Mouse (Mus musculus) forebrain, embryonic 14.5 days (tissue): ENCODE data around the gene Fxyd2. TPM values are rescaled to one million over a fixed set of nuclear protein-coding genes. Genes with fewer than 3 reads are reported as not detected.

Experiments
- ATAC-seq: fragments of 200-750 bp; cut with Nextera tagmentation; 2 replicates; pipeline ENCODE4 v1.8.0; 2017; ENCODE audit warnings: mild to moderate bottlenecking, moderate library complexity
- DNase-seq: peaks from one replicate; pipeline ENCODE4 v3.0.0-alpha.2; 2015; ENCODE audit warnings: low spot score
- H3K27ac ChIP-seq: fragments of 300-500 bp; sonication (generic); 2 replicates; pipeline ENCODE4 v1.5.1; 2014; ENCODE audit warnings: low read depth, mild to moderate bottlenecking, control low read depth, low read length, moderate library complexity
- H3K27me3 ChIP-seq: fragments of 300-500 bp; sonication (generic); replicated peaks from 2 replicates; pipeline ENCODE4 v1.6.1; 2014; ENCODE audit warnings: low read length, control low read depth, mixed read lengths; ENCODE audit not compliant: control insufficient read depth, insufficient read depth
- H3K36me3 ChIP-seq: fragments of 300-500 bp; sonication (generic); 2 replicates; pipeline ENCODE4 v1.6.1; 2014; ENCODE audit warnings: low read length, control low read depth; ENCODE audit not compliant: control insufficient read depth, insufficient read depth
- H3K4me1 ChIP-seq: fragments of 300-500 bp; sonication (generic); 2 replicates; pipeline ENCODE4 v1.6.1; 2014; ENCODE audit warnings: antibody characterized with exemption, low read length, control low read depth; ENCODE audit not compliant: control insufficient read depth, insufficient read depth
- H3K4me2 ChIP-seq: fragments of 300-500 bp; sonication (generic); 2 replicates; pipeline ENCODE4 v1.6.1; 2014; ENCODE audit warnings: mild to moderate bottlenecking, control low read depth, low read length
- H3K4me3 ChIP-seq: fragments of 300-500 bp; sonication (generic); 2 replicates; pipeline ENCODE4 v1.5.1; 2014; ENCODE audit warnings: low read depth, low read length, control low read depth
- H3K9ac ChIP-seq: fragments of 300-500 bp; sonication (generic); 2 replicates; pipeline ENCODE4 v1.6.1; 2014; ENCODE audit warnings: mild to moderate bottlenecking, low read length, control low read depth, moderate library complexity
- H3K9me3 ChIP-seq: fragments of 300-500 bp; sonication (generic); replicated peaks from 2 replicates; pipeline ENCODE4 v1.6.1; 2016; ENCODE audit warnings: low read length, control low read depth, mixed read lengths; ENCODE audit not compliant: control insufficient read depth
- WGBS: fragments of 180-500 bp; shearing (Covaris S2); extraction: QIAGEN DNeasy Blood & Tissue Kit; methylation state at CpG from one replicate; pipeline ENCODE4 v1.1.7; 2014; 5-methylcytosine and 5-hydroxymethylcytosine counted together
- polyA plus RNA-seq: library from polyadenylated mRNA; unstranded; fragments of >200 nt; fragmentation: Nextera tagmentation; extraction: Ambion mirVana; gene quantifications from 2 replicates; pipeline ENCODE4 v1.2.1, GENCODE M21; 2014

The Fxyd2 gene
- polyA plus RNA-seq, 1 experiment from 2014 or later, result 6.2 TPM

- 86% methylated on average over 5 of the region's 5 CpGs for WGBS
- no peak for ATAC-seq
- H3K4me3 ChIP-seq, result no peak overlapping the region
- no peak overlapping the region for H3K9ac ChIP-seq
- H3K9me3 ChIP-seq, result no peaks in the 10 kb centered on the region
- H3K27ac ChIP-seq, result no peak overlapping the region
- H3K4me1 ChIP-seq, result peaks cover 7% of the 10 kb centered on the region
- H3K27me3 ChIP-seq, result no peaks in the 10 kb centered on the region
- peaks cover 11% of the 10 kb centered on the region; the same call in 1 of the 2 replicates for H3K36me3 ChIP-seq
- no peak overlapping the region for H3K4me2 ChIP-seq
- DNase-seq, result no peak
These were observed 44.9 kb downstream of the Fxyd2 start for GRCm38 (mm10) chr9:45444251-45444798.

GRCm38 (mm10) chr9:45449658-45450057, 50.2 kb downstream of the Fxyd2 start:
- H3K9ac ChIP-seq, result no peak overlapping the region
- H3K36me3 ChIP-seq, result peaks cover 29% of the 10 kb centered on the region
- no peak overlapping the region for H3K4me2 ChIP-seq
- H3K27ac ChIP-seq, result no peak overlapping the region
- DNase-seq (no peak), ATAC-seq (no peak)
- H3K4me1 ChIP-seq, result peaks cover 1% of the 10 kb centered on the region
- no peaks in the 10 kb centered on the region for H3K27me3 ChIP-seq
- no peaks in the 10 kb centered on the region for H3K9me3 ChIP-seq
- 86% methylated on average over 4 of the region's 4 CpGs for WGBS
- no peak overlapping the region for H3K4me3 ChIP-seq

- H3K27me3 ChIP-seq, result no peaks in the 10 kb centered on the region
- no peak for DNase-seq
- WGBS, result 94% methylated on average over 4 of the region's 4 CpGs
- H3K9ac ChIP-seq, result no peak overlapping the region
- ATAC-seq, result no peak
- H3K4me2 ChIP-seq, result no peak overlapping the region
- H3K36me3 ChIP-seq, result peaks cover 29% of the 10 kb centered on the region
- no peaks in the 10 kb centered on the region for H3K9me3 ChIP-seq
- no peak overlapping the region for H3K4me3 ChIP-seq
- H3K4me1 ChIP-seq, result peaks cover 8% of the 10 kb centered on the region
- H3K27ac ChIP-seq, result no peak overlapping the region
These were observed 51.9 kb downstream of the Fxyd2 start for GRCm38 (mm10) chr9:45451346-45451745.

- DNase-seq, result no peak
- no peaks in the 10 kb centered on the region for H3K9me3 ChIP-seq
- 87% methylated on average over 10 of the region's 10 CpGs for WGBS
- no peak for ATAC-seq
- H3K27ac ChIP-seq, result no peak overlapping the region
- peaks cover 10% of the 10 kb centered on the region for H3K4me1 ChIP-seq
- no peak overlapping the region for H3K4me3 ChIP-seq
- no peaks in the 10 kb centered on the region for H3K27me3 ChIP-seq
- H3K9ac ChIP-seq, result no peak overlapping the region
- H3K4me2 ChIP-seq, result no peak overlapping the region
- peaks cover 17% of the 10 kb centered on the region for H3K36me3 ChIP-seq
These were observed 54.6 kb downstream of the Fxyd2 start for GRCm38 (mm10) chr9:45454032-45454431.

GRCm38 (mm10) chr9:45454889-45455610, 55.6 kb downstream of the Fxyd2 start:
- H3K27ac ChIP-seq, result peak overlapping the region; percentile 52

GRCm38 (mm10) chr9:45457200-45457599, 57.7 kb downstream of the Fxyd2 start:
- H3K4me3 ChIP-seq, result no peak overlapping the region
- no peak for DNase-seq
- WGBS, result 40% methylated on average over 7 of the region's 7 CpGs
- no peak overlapping the region for H3K4me2 ChIP-seq
- H3K27me3 ChIP-seq, result no peaks in the 10 kb centered on the region
- no peak overlapping the region for H3K27ac ChIP-seq
- no peaks in the 10 kb centered on the region for H3K36me3 ChIP-seq
- H3K9me3 ChIP-seq, result no peaks in the 10 kb centered on the region
- H3K4me1 ChIP-seq, result peaks cover 10% of the 10 kb centered on the region
- no peak overlapping the region for H3K9ac ChIP-seq
- no peak for ATAC-seq

More at GRCm38 (mm10) chr9:45454889-45455610, 55.6 kb downstream of the Fxyd2 start:
- H3K4me1 ChIP-seq, result peaks cover 10% of the 10 kb centered on the region
- no peaks in the 10 kb centered on the region for H3K27me3 ChIP-seq
- DNase-seq, result peak; percentile 55
- H3K9me3 ChIP-seq, result no peaks in the 10 kb centered on the region
- 0 out of 2 replicates have a peak, but pooled peaks cover 13% of the 10 kb centered on the region for H3K36me3 ChIP-seq
- no peak overlapping the region for H3K9ac ChIP-seq
- WGBS, result 54% methylated on average over 8 of the region's 8 CpGs
- ATAC-seq, result peak; percentile 34; the same call in 1 of the 2 replicates
- H3K4me3 ChIP-seq, result no peak overlapping the region
- no peak overlapping the region for H3K4me2 ChIP-seq

- H3K36me3 ChIP-seq, result no peaks in the 10 kb centered on the region
- no peak overlapping the region for H3K4me2 ChIP-seq
- peaks cover 10% of the 10 kb centered on the region for H3K4me1 ChIP-seq
- 60% methylated on average over 14 of the region's 14 CpGs for WGBS
- no peak overlapping the region for H3K9ac ChIP-seq
- ATAC-seq, result no peak
- peak; percentile 40 for DNase-seq
- H3K27ac ChIP-seq, result 0 out of 2 replicates have a peak overlapping the region, but pooled peaks have one; percentile 7
- no peak overlapping the region for H3K4me3 ChIP-seq
- no peaks in the 10 kb centered on the region for H3K9me3 ChIP-seq
- no peaks in the 10 kb centered on the region for H3K27me3 ChIP-seq
These were observed 58.9 kb downstream of the Fxyd2 start for GRCm38 (mm10) chr9:45458363-45458762.
